Mouse (Mus musculus): ENCODE results near the gene Grin2b. TPM values are rescaled to one million over a fixed set of nuclear protein-coding genes. Genes with fewer than 3 reads are reported as not detected.

Gene Grin2b
- polyA plus RNA-seq, 1 experiment from 2014 or later, result 0.12 TPM

DNA sequence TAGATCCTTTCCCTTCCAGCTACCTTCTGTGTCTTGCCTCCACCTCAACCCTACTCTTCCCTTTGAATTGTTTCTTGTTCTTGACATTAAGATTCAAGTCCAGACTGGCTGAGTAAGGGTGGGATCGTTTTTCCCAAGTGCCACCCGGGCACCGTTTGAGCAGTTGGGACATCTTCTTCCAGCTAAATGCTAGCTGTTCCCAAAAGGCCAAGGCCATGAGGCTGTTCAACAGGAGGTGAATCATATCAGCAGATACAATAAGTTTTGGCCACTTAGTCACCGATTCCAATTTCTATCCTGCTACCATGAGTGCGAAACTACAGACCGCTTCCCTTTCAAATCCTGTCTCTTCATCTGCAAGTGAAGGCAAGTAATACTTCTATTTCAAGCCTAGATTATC, 146.4 kb downstream of the Grin2b start:
- Histone ChIP-seq H3K4me1 (ENCODE audit: control insufficient read depth in 2 of 2, insufficient read depth in 2 of 2, low read length in 2 of 2) (no peaks in the 10 kb centered on the region), H3K9me3 (ENCODE audit: control insufficient read depth, low read length) (0 out of 2 replicates have a peak, but pooled peaks cover 6% of the 10 kb centered on the region), H3K27me3 (ENCODE audit: control insufficient read depth, insufficient read depth, low read length) (no peaks in the 10 kb centered on the region), H3K27ac (replicated peaks in 1 of 2; ENCODE audit: control insufficient read depth in 1 of 2, insufficient read depth in 1 of 2, low read depth in 2 of 2, low read length in 2 of 2) (no peak overlapping the region), H3K36me3 (ENCODE audit: control insufficient read depth, insufficient read depth, low read length) (no peaks in the 10 kb centered on the region), H3K4me2 (ENCODE audit: low read length) (no peak overlapping the region), H3K9ac (ENCODE audit: low read length) (no peak overlapping the region), H3K4me3 (ENCODE audit: control insufficient read depth in 1 of 2, insufficient read depth in 1 of 2, low read depth in 1 of 2, low read length in 2 of 2) (no peak overlapping the region)
- 91% methylated on average over 6 of the region's 6 CpGs for WGBS
- no peak for ATAC-seq (ENCODE audit: insufficient number of reproducible peaks, insufficient read depth, low FRiP score, low read depth)

DNA sequence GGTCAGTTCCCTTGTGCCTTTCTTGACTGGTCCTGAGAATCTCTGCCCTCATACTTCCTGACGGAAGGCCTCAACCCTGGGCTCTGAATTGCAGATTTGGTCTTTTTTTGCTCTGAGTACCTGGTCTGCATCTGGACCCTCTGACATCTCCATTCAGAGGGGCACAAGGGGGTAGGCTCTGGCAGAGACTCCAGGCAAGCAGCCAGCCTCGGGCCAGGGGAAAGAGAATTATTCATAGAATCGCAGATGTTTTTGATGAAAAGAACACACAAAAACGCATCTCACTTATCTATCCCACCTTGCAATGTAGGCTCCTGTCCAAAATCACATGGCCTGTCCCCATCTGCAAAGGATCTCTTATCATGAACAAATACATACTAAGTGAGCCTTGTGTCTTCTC, 147.5 kb downstream of the Grin2b start:
- H3K9ac ChIP-seq (ENCODE audit: low read length), result no peak overlapping the region
- no peaks in the 10 kb centered on the region for H3K4me1 ChIP-seq (ENCODE audit: control insufficient read depth in 2 of 2, insufficient read depth in 2 of 2, low read length in 2 of 2)
- no peaks in the 10 kb centered on the region for H3K36me3 ChIP-seq (ENCODE audit: control insufficient read depth, insufficient read depth, low read length)
- H3K27ac ChIP-seq (replicated peaks in 1 of 2; ENCODE audit: control insufficient read depth in 1 of 2, insufficient read depth in 1 of 2, low read depth in 2 of 2, low read length in 2 of 2), result no peak overlapping the region
- H3K9me3 ChIP-seq (ENCODE audit: control insufficient read depth, low read length), result 0 out of 2 replicates have a peak, but pooled peaks cover 4% of the 10 kb centered on the region
- H3K4me3 ChIP-seq (ENCODE audit: control insufficient read depth in 1 of 2, insufficient read depth in 1 of 2, low read depth in 1 of 2, low read length in 2 of 2), result no peak overlapping the region
- no peak overlapping the region for H3K4me2 ChIP-seq (ENCODE audit: low read length)
- 66% methylated on average over 4 of the region's 4 CpGs for WGBS
- no peak for ATAC-seq (ENCODE audit: insufficient number of reproducible peaks, insufficient read depth, low FRiP score, low read depth)
- no peaks in the 10 kb centered on the region for H3K27me3 ChIP-seq (ENCODE audit: control insufficient read depth, insufficient read depth, low read length)

DNA sequence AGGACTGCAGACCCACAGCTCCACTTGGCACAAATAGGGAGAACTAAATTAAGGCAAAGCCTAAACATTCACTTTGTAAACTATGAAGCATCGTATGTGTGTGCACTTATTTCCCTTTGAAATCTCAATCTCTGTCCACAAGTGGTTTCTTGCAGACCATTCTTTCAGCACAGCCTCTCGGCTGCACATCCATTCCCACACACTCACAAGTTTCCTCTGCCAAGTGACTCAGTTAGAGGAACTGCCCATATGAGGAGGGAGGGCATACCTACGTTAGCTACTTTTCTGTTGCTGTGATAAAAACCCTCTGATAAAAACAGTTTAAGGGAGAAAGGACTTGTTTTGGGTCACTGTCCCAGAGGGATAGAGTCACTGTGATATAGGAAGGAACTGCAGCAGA, 152.9 kb downstream of the Grin2b start:
- Histone ChIP-seq H3K27me3 (ENCODE audit: control insufficient read depth, insufficient read depth, low read length) (no peaks in the 10 kb centered on the region), H3K4me2 (ENCODE audit: low read length) (no peak overlapping the region), H3K4me3 (ENCODE audit: control insufficient read depth in 1 of 2, insufficient read depth in 1 of 2, low read depth in 1 of 2, low read length in 2 of 2) (no peak overlapping the region), H3K9me3 (ENCODE audit: control insufficient read depth, low read length) (no peaks in the 10 kb centered on the region), H3K27ac (replicated peaks in 1 of 2; ENCODE audit: control insufficient read depth in 1 of 2, insufficient read depth in 1 of 2, low read depth in 2 of 2, low read length in 2 of 2) (no peak overlapping the region), H3K36me3 (ENCODE audit: control insufficient read depth, insufficient read depth, low read length) (no peaks in the 10 kb centered on the region), H3K9ac (ENCODE audit: low read length) (no peak overlapping the region), H3K4me1 (ENCODE audit: control insufficient read depth in 2 of 2, insufficient read depth in 2 of 2, low read length in 2 of 2) (no peaks in the 10 kb centered on the region)
- WGBS, result 53% methylated on average over 3 of the region's 3 CpGs
- no peak for ATAC-seq (ENCODE audit: insufficient number of reproducible peaks, insufficient read depth, low FRiP score, low read depth)

DNA sequence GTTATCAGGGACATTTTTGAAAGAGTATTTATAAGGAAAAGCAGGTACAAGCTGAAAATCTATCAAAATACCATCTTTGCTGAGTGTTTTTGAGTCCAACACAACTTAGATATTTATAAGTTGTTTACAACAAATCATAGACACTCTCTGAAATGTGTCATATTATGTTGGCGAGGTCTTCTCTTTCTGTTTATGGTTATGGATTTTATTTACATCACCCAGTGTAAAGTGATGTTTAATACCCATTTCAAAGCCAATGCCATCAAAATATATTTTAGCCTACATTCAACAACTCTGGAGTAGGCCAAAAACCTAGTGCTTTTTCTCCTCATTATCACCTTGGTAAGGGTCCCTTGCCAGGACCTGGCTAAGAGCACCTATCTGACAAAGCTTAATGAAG, 154.3 kb downstream of the Grin2b start:
- no peaks in the 10 kb centered on the region for H3K9me3 ChIP-seq (ENCODE audit: control insufficient read depth, low read length)
- H3K27me3 ChIP-seq (ENCODE audit: control insufficient read depth, insufficient read depth, low read length), result no peaks in the 10 kb centered on the region
- WGBS, result 74% methylated on average over 1 of the region's 1 CpGs
- H3K4me1 ChIP-seq (ENCODE audit: control insufficient read depth in 2 of 2, insufficient read depth in 2 of 2, low read length in 2 of 2), result no peaks in the 10 kb centered on the region
- ATAC-seq (ENCODE audit: insufficient number of reproducible peaks, insufficient read depth, low FRiP score, low read depth), result no peak
- H3K9ac ChIP-seq (ENCODE audit: low read length), result no peak overlapping the region
- no peak overlapping the region for H3K4me3 ChIP-seq (ENCODE audit: control insufficient read depth in 1 of 2, insufficient read depth in 1 of 2, low read depth in 1 of 2, low read length in 2 of 2)
- H3K4me2 ChIP-seq (ENCODE audit: low read length), result no peak overlapping the region
- H3K27ac ChIP-seq (replicated peaks in 1 of 2; ENCODE audit: control insufficient read depth in 1 of 2, insufficient read depth in 1 of 2, low read depth in 2 of 2, low read length in 2 of 2), result no peak overlapping the region
- H3K36me3 ChIP-seq (ENCODE audit: control insufficient read depth, insufficient read depth, low read length), result no peaks in the 10 kb centered on the region

DNA sequence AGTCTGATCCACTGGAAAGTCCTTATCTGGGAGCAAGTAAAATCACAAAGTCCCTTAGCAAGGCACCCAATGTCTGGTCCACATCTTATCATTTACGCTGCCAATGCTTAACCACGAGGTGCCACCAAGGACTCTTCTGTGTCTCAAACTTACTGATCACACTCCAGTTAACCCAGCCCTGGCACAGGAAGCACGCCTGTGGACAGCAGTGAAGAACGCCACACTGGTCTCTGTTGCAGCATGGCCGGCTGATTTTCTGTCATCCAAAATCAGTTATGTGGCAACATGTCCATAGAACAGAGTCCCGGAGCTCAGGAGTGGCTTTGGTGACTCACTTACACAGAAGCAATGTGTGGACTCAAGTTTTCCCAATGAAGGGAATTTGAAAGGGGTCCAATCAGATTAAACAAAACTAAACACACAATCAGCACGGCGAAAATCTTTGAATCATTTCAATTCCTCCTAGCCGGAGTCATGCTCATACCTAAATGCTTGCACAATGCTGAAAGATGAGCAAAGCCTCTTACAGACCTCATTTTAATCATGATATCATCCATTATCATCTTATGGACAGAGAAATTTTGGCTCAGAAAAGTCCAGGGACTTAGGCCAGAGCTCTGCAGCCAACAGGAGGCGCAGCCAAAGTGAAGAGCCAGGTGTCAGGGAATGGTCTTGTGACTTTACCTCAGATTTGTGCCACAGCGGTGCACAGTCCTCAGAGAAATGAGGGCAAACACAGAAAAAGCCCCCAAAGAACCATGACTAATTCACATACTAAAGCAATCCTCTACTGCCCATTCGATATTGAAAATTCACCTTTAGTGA, 159.5 kb downstream of the Grin2b start:
- Histone ChIP-seq H3K27ac (replicated peaks in 1 of 2; ENCODE audit: control insufficient read depth in 1 of 2, insufficient read depth in 1 of 2, low read depth in 2 of 2, low read length in 2 of 2) (no peak overlapping the region), H3K4me2 (ENCODE audit: low read length) (no peak overlapping the region), H3K9me3 (ENCODE audit: control insufficient read depth, low read length) (no peaks in the 10 kb centered on the region), H3K4me3 (ENCODE audit: control insufficient read depth in 1 of 2, insufficient read depth in 1 of 2, low read depth in 1 of 2, low read length in 2 of 2) (no peak overlapping the region), H3K4me1 (ENCODE audit: control insufficient read depth in 2 of 2, insufficient read depth in 2 of 2, low read length in 2 of 2) (no peaks in the 10 kb centered on the region), H3K9ac (ENCODE audit: low read length) (no peak overlapping the region), H3K36me3 (ENCODE audit: control insufficient read depth, insufficient read depth, low read length) (no peaks in the 10 kb centered on the region), H3K27me3 (ENCODE audit: control insufficient read depth, insufficient read depth, low read length) (no peaks in the 10 kb centered on the region)
- WGBS, result 80% methylated on average over 12 of the region's 12 CpGs
- ATAC-seq (ENCODE audit: insufficient number of reproducible peaks, insufficient read depth, low FRiP score, low read depth), result no peak

DNA sequence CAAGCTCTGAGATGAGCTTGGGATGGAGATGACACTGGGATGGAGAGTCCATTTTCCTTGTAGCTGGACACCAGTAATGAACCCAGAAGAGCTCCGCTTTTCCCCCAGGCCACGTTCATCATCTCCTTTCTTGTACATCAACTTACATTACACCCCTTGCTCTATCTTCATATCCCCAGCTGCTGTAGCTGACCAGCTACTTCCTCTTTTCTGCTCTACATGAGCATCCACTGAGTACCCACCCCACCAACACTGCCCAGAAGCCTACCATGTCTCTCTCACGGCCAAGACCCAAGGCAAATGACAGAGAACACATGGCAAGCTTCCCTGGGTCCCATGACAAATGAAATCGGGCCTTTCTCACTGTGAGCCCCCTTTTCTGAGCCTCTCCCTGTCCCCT, 161.8 kb downstream of the Grin2b start:
- Histone ChIP-seq H3K9me3 (ENCODE audit: control insufficient read depth, low read length) (no peaks in the 10 kb centered on the region), H3K4me1 (ENCODE audit: control insufficient read depth in 2 of 2, insufficient read depth in 2 of 2, low read length in 2 of 2) (no peaks in the 10 kb centered on the region), H3K27me3 (ENCODE audit: control insufficient read depth, insufficient read depth, low read length) (no peaks in the 10 kb centered on the region), H3K36me3 (ENCODE audit: control insufficient read depth, insufficient read depth, low read length) (no peaks in the 10 kb centered on the region), H3K4me2 (ENCODE audit: low read length) (no peak overlapping the region), H3K4me3 (ENCODE audit: control insufficient read depth in 1 of 2, insufficient read depth in 1 of 2, low read depth in 1 of 2, low read length in 2 of 2) (no peak overlapping the region), H3K9ac (ENCODE audit: low read length) (no peak overlapping the region), H3K27ac (replicated peaks in 1 of 2; ENCODE audit: control insufficient read depth in 1 of 2, insufficient read depth in 1 of 2, low read depth in 2 of 2, low read length in 2 of 2) (no peak overlapping the region)
- 81% methylated on average over 4 of the region's 4 CpGs for WGBS
- ATAC-seq (ENCODE audit: insufficient number of reproducible peaks, insufficient read depth, low FRiP score, low read depth), result no peak

DNA sequence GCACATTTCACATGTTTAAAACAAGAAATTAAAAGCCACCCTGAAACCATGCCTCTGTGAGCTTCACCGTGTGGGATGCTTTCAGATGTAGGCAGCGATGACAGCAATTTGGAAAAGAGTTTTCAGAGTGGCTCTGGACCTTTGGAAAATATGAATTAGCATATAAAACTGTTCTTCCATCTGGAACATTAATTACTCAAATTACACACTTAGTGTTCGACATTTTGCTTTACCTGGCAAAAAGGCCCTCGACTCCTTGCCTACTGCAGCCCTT, 162.3 kb downstream of the Grin2b start:
- no peak overlapping the region for H3K27ac ChIP-seq (replicated peaks in 1 of 2; ENCODE audit: control insufficient read depth in 1 of 2, insufficient read depth in 1 of 2, low read depth in 2 of 2, low read length in 2 of 2)
- H3K9me3 ChIP-seq (ENCODE audit: control insufficient read depth, low read length), result no peaks in the 10 kb centered on the region
- no peaks in the 10 kb centered on the region for H3K4me1 ChIP-seq (ENCODE audit: control insufficient read depth in 2 of 2, insufficient read depth in 2 of 2, low read length in 2 of 2)
- no peak overlapping the region for H3K9ac ChIP-seq (ENCODE audit: low read length)
- WGBS, result 88% methylated on average over 4 of the region's 4 CpGs
- no peak overlapping the region for H3K4me2 ChIP-seq (ENCODE audit: low read length)
- H3K27me3 ChIP-seq (ENCODE audit: control insufficient read depth, insufficient read depth, low read length), result no peaks in the 10 kb centered on the region
- no peak for ATAC-seq (ENCODE audit: insufficient number of reproducible peaks, insufficient read depth, low FRiP score, low read depth)
- H3K4me3 ChIP-seq (ENCODE audit: control insufficient read depth in 1 of 2, insufficient read depth in 1 of 2, low read depth in 1 of 2, low read length in 2 of 2), result no peak overlapping the region
- no peaks in the 10 kb centered on the region for H3K36me3 ChIP-seq (ENCODE audit: control insufficient read depth, insufficient read depth, low read length)
